Mouse (Mus musculus) kidney, postnatal 4 days (tissue): ENCODE results near the gene Usp53.
"Not testable (repeated sequence)": the region's sequence is repeated elsewhere in the genome, so short reads cannot be mapped to it uniquely, and the experiment has no call there.

Experiments used
- DNase-seq, 2 experiments: peaks; one replicate each; pipeline ENCODE4 v3.0.0; 2021; ENCODE audit warnings: mixed read lengths in 2 of 2

Usp53 gene

DNA sequence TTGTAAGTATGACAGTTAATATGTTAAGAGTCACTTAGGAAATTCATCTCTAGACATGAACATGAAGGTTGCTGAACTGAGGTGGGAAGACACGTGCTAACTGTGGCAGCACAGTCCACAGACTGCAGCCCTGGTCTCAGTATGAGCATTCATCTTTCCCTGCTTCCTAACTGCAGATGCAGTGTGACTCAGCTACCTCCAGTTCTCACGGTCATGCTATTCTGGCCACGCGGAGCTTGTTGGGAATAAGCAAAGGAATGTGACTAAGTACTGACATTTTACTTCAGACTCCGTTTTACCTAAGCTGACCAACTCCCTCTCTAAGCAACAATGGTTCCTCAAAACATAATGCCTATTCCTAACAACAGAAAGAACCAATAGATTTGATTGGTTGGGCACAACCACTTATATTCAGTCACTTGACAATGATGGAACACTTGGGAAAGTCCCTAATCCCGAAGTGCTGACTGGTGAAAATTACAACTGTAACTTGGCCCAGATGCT is 40.9 kb downstream of the Usp53 start:
- DNase-seq: no peak

DNA sequence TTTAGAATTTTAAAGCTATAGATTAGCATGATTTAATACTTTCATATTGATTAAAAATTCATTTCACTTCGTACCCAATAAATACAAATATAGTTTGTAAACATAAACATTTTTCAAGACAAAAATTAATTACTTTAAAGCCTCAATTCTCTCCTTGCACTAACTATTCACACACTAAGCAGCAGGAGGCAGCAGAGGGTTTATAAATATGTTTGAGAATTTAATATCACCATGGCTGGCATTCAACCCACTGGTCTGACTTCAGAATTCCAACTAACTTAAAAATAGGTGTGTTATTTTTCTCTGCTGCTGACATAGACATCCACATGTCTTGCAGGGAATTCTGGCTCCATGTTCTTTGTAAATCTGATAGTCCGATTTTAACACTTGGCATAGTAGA is 45.1 kb downstream of the Usp53 start:
- DNase-seq: peak; percentile 43 to 51

DNA sequence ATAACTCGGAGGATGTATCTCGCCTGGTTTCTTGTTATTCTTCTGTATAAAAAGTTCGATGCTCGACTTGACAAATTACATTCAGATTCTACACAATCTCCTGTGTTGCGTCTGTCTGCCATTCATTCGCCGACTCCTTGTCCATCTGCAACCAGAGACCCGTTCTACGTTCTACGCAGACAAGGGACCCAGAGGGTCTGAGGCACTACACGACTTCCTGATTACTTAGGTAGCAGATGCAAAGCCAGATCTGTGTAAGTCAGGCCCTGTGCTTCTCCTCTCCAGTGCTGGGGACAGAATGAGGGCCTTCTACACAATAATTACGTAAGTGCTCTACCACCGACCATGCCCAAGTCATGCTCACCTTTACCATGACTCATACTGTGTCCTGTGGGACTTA is 47.1 kb downstream of the Usp53 start:
- not testable (repeated sequence) for DNase-seq

DNA sequence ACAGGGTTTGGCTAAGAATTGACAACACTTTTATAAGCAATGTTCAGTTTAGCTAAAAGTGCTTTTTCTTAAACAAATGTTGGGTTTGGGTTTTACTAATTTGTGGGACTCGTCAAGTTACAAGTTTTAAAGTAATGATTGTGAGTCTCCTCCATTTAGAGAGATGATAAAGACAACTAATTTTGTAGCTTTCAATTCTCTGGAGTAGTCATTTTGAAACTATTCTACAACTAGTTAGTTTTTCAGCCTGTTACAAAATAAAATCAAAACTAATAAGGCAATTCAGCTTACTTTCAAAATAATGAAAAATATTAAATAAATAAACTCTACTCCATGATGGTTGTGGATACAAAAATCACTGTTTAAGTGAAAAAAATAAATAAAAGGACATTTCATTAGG is 51.8 kb downstream of the Usp53 start:
- DNase-seq: no peak

DNA sequence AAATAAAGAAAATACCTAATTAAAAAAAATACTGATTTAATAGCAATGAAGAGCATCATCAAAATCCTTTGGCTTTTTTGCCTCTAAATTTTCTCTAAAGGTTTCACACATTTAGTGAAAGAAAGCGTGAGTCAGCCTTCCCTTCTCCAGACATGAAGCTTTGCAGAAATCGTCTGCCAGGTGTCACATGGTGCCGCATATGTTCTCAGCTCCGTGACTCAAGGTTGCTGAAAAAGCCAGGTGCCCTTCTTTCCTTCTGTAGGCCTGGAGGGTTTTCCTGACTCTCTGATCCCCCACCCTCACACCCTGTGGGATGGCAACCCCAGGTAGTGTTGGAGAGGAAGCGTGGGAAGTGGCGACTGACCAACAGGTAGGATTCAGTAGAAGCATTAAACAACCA is 54.6 kb downstream of the Usp53 start:
- DNase-seq: no peak

DNA sequence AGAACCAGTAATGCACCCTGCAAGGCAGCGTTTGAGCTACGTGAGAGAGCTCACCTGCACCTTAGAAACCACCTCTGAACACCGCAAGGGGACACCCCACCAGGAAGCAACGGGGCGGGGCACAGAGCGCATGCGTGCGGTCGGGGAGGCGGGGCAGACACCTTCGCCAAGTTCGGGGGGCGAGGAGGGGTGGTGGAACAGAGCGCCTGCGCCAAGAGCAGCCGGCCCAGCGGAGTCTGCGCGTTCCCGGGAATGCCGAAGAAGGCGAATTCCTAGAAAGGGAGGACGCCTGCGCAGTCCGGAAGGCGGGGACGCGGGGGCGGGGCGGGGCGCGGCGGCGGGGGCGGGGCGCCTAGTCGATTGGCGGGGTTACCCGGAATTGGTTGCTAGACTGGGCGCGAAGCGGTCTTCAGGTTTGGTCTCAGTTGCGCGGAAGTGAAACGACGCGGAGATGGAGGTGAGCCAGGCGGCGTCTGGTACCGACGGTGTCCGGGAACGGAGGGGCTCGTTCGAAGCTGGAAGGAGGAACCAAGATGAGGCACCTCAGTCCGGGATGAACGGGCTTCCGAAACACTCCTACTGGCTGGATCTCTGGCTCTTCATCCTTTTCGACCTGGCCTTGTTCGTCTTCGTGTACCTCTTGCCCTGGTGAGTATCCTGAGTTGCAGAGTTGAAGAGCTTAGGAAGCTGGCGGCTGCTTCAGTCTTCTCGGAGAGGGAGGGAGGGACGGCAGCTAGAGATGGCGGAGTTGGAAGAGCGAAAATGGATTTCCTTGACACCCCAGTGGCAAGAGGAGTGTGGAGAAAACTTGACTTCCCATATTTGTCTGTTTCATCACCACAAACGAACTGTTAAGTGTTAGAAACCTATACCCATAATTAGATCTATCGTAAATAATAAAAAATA is 60.0 kb downstream of the Usp53 start, which contains the start of gene 1810037I17Rik:
Gene 1810037I17Rik, plus strand, starts transcription at position 195 of the 906 bp plus-strand sequence.
- peak; percentile 98 to 99 for DNase-seq

DNA sequence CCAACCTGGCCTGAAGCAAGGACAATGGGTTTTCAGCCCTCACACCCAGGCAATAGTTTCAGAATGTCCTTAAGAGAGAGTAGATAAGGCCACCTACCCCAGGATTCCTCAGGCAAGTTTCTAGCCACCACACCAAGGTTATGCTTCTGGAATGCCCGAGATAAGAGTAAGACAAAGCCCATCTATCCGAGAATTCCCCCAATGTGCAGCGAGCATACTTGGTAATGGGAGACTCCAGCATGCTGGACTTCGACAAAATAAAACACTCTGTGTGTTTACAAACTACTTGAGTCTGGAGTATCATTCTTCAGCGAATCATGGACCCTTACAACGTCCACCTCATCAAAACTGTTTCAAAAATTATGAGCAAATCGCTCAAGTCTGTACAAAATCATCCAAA is 61.2 kb downstream of the Usp53 start:
- DNase-seq: no peak

DNA sequence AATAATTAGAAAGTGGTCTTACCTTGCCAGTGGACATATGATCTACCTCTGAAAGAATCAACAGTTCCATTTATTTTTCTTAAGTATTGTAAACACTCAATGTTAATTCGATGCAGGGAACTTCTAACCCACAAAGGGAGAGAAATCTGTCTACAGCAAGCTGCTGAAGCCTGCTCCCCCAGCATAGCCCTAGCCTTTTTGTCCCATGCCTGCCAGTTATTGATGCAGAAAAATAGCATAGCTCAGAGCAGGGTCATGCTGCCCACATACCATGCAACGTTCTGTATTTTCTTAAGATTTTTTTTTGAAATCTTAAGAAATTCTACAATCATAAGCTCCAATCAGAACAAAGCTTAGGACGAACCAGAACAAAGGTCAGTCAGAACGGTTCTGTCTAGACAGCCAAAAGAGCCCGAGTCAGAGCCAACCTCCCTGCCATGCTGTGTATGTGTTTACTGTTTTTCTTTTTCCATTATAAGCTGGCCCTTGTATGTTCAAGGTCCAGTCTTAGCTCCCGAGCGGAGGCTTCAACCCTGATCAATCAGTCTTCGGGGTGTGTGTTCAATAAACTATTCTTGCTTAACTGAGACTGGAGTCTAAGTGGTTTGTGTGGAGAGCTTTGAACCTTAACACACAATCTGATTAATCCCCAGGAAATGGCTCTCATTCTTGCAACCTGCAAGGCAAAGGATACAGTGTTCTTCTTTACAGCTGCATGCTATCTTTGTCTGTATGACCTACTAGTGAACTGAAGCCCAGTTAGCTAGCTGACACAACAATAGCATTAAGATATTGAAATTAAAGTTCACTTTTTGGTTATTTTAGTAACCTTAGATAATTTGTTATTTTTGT is 62.4 kb downstream of the Usp53 start:
- no peak for DNase-seq

DNA sequence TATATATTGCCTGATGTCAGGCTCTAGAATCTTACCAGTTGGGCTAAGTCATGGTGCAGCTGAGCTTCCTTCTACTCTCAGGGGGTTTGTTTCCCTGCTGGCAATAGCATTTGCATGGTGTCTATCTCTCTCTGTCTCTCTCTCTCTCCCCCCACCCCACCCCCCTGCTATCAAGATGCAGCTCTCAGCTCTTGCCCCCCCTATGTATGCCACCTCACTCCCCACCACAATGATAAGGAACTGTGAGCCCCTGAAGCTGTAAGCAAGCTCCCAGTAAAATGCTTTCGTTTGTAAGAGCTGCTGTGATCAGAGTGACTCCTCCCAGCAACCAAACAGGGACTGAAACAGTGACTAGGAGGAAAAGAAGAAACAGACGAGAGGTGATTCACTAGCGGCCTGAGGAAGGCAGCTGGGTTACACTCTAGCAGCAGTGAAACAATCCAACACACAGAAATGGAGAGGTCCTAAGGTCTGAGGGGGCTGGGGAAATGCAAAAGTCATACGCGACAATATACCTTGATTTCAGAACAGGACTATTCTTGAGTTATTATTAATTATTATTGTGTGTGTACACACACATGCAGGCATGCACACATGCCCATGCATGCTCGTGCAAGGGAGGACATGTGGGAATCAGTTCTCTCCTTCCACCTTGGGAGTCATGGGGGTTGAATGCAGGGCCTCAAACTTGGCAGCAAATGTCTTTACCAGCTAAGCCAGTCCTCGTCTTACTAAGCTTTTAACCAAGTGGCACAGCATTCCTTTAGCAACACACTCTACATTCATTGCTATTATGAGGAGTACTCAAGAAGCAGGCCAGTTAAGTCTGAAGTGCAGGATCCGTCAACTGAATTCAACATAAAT is 63.5 kb downstream of the Usp53 start:
- DNase-seq: no peak

DNA sequence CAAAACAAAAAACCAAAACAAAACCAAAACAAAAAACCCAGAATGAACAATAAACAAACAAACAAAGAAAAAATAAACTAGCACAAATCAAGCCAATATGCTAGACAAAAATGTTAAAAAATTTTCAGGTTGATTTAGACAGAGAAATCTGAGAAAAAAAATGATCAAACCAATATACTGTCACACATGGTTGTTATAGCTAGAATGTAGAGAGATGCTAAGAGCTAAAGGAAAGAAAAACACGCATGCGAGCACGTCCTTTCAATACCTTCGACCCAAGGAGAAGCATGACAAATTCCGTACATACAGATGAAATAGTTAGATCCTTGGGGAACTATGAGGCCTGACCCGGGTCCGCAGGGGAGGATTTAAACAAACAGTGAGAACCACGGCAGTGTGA is 65.0 kb downstream of the Usp53 start, which contains the start of gene Gm10959:
Gene Gm10959, minus strand, starts transcription at position 101 of the 400 bp plus-strand sequence.
- DNase-seq: no peak

DNA sequence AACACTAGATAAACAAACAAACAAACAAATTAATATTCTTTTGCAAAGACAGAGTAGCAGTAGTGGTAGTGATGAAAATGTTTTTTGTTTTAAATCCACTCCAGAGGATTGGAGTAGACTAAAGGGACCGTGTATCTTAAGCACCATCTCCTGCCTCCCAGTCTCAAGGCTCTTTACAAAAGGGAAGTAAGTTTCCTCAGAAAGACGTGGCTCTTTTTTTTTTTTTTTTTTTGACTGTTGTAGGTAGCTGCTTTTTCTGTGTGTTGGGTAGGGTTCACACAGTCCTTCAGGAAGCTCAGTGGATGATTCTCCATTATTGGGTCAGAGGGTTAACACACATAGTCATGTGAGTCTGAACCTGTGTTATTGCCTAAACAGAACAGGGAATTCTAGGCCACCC is 65.6 kb downstream of the Usp53 start:
- no peak for DNase-seq

DNA sequence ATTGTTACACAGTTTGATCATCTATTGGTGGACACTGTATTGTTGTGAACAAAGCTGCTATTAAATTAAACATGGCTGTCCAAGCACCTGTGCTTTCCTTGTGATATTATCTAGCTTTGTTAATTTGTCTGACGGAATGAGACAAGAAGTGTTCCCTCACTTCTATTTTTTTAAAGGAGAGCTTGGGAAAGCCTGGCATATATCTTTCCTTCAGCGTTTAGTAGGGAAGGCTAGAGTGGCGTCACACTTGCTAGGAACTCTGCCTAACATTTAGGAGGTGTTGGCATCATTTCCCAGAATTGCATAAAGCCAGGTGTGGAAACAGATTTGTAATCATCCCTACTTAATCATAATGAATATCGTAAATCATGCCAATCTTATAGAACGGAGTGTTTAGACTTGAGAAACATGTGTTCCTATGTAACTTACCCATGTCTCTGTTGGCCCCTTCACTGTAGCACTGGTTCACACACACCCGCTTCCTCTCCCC is 68.1 kb downstream of the Usp53 start:
- DNase-seq: no peak

DNA sequence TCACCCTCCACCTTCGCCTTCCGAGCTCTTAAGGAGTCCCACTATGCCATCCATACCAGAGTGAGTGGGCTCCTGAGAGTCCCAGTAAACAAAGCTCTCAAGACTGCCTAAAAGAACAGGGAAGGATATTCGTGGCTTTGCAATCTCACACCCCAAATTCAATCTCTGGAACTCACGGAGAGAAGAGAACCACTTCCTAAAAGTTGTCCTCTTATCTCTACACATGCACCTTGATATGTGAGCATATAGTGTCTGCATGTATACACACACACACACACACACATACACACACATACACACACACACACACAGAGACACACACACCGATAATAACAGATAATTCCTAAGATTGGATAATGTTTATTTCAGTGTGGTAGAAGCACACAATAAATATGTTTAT is 68.8 kb downstream of the Usp53 start:
- no peak for DNase-seq

DNA sequence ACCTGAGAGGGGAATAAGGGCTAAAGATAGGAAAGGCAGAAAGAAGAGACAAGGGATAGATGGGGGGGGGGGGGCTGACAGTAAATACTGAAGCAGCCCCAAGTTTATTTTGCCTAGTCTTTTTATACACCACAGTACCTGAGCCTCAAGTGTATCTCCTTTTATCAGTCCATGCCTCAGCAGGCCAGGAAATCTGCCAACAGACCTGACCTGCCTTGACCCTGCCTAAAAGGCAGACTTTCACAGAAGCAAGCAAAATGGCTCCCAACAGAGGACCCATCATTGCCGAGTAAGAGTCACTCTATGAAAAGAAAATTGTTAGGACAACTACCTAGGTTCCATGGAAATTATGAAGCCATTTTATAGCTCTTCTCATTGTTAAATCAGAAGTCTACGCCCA is 76.5 kb downstream of the Usp53 start:
- DNase-seq: no peak

DNA sequence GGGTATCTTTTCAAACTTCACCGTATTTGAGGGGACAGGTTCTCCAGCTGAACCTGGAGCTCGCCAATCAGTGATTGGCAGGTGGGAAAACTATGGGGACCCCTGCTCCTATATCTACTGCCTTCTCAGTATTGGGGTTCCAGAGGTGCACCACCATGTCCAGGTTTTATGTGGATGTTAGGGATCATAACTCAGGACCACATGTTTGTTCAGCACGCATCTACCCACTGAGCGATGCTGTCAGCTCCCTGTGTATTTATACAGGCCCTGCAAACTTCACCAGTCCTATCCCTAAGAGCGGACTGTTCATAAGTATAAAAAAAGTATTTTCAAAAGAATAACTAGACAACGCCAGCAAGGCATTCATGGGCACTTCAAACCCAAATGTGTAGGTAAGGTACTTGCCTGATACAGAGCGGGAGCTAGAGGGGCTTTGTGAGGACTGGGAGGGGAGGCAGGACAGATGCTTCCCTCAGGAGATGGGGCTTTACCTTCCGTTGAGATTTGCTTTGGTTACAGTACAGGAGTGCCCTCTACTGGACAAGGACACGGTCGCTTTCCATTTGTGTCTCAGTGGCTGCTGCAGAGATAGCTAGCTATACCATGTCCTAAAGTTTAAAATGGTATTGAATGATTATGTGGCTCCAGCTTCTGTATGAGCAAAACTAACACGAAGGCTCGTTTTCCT is 80.4 kb downstream of the Usp53 start:
- DNase-seq: peak; percentile 71 to 74

DNA sequence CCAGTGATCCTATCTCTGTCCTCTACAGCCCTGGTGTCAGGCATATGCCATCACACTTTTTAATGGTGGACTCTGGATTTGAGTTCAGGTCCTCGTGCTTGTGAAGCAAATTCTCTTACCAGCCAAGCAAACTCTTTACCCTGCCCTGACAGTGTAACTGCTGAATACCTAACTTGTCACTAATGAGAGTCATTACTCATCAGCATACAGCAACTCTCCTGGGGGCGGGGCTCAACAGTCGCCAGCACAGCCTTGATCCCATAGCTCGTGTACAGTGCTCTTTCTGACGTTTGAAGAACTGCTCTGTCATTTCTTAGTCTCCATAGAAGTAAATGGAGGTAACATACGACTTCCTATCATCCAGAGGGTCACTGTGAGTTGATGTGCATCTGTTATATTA is 86.1 kb downstream of the Usp53 start:
- DNase-seq: no peak

DNA sequence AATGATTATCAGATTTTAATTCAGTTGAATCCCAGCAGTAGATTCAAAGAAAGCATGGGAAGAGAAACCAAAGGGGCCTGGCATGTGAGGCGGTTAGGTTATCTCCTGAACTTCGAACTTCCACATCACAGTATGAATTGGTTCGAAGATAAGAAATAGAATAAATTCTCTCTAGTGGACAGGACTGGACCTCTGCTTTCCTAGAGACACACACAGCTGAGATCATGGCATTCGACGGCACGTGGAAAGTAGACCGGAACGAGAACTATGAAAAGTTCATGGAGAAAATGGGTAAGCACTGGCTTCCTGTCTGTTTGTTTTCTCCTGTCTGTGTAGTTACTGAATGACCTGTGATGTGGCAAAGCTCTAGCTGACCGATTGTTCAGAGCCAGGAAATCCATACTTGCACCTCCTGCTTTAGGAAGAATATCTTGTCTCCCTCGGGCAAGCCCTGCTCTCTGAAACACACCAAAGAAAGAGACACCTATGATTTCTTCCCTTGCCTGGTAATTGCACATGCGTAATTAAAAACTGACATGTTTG is 89.0 kb downstream of the Usp53 start:
- DNase-seq: no peak

DNA sequence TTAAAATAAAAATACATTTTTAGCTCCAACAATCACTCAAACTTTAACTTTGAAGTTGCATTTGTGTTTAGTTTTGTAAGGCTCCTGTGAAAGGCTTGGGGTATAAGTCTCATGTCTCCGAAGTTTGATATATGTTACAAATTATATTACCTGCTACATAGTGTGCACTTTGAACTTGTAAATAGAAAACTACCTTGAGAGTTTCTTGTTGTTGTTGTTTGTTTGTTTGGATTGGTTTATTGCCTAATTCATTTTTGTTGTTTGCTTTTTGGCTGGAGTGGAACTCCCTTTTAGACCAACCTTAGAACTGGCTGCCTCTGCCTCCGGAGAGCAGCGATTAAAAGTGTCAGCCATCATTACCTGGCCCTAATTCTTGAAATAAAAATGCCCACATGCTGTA is 89.5 kb downstream of the Usp53 start, which contains the start of gene Fabp2:
Gene Fabp2, plus strand, starts transcription at position 301 of the 400 bp plus-strand sequence.
- no peak for DNase-seq

DNA sequence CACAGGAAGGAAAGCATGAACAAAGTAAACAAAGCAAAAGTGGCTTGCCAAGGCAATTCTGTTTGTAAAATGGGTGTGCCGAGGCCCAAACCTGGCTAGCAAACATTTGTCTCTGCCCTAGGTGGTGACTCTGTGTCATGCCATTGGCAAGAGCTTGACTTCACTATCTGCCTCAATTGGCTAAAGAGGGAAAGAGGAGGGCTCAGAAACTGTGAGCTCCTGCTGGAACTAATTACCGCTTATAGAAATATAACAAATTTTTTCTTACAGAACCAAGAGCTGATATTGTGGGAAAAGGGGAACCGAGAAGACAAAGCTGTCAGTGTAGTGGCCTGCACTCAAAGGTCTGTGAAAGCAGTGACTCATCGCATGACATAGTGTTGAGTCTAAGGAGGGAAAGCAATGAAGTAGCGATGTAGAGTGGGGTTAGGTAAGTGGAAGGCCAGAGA is 95.9 kb downstream of the Usp53 start:
- DNase-seq: no peak

DNA sequence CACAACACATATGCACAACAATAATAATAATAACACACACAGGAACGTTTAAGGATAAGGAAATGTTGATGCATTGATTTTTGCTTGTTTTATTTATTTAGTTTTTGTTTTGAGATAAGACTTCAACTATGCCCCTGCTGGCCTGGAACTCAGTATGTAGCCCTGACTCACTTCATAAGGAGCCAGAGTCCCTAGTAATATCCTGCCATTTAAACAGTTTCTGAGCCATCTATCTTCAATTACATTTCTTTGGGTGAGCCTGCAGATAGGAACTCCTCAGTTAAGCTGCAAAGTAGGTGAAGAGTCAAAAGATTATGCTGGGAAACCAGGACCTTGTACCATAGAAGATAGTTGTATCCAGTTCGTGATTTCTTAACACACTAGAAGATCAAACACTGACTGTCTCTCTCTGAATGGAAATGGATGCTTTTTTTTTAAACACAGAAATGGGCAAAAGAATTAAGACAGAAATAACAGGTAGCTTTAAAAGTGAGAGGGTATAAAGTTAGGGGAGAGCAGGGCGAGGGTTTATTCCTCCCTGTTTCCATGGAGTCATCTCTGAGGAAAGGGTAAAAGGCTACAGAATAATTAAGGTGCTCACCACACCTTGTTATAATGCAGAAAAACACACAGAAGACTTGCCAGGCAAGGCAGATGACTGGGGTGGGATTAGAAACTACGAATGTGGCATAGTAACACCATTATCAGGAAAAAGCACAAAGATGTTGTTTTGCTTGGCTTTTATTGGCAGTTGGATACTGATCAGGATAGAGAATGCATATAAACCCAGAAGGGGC is 96.6 kb downstream of the Usp53 start:
- no peak for DNase-seq
